In the genomic region with DNA sequence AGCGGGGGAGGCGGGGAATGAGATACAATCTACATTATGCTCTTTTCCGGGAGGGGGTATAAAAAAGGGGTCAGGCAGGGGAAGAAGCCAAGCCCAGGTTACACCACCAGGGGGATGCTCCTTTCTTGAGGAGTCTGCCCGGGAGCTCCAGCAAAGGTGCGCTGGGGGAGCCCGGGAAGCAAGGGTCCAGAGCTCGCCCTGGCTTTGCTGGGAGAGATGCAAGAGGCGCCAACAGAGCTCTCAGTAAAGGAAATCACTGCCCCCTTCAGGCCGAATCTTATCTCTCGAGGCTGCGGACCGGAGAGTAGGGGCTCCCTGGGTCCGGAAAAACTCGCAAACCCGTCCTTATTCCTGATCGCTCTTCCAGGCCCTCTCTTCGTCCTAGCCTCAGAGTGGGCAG, we compare ENCODE assay signal across 9 mouse cellular contexts. TPM values are rescaled to one million over a fixed set of nuclear protein-coding genes. Genes with fewer than 3 reads are reported as not detected.
DNase-seq lines count a peak whose midpoint lies in the region; ATAC-seq and TF ChIP-seq lines count a peak whose summit lies in the region.
"Had no signal": no experiment of that assay in that cellular context is flagged by ENCODE, and none has a peak within 500 bp of the region (broad histone marks: within the 10 kb centered on the region; RNA-seq: fewer than 3 reads in every experiment).

No protein-coding gene starts in this region.

- WGBS in lung, embryonic 14.5 days, result 2% methylated on average over 17 of the region's 17 CpGs
- 2% methylated on average over 17 of the region's 17 CpGs for WGBS in hindbrain, embryonic 13.5 days

- no peaks in the 10 kb centered on the region for H3K4me1 ChIP-seq in lung, embryonic 14.5 days (ENCODE audit: insufficient read depth)
- peaks cover 48% of the 10 kb centered on the region for H3K4me1 ChIP-seq in hindbrain, embryonic 13.5 days (replicated peaks)

- no peaks in the 10 kb centered on the region for H3K9me3 ChIP-seq in lung, embryonic 14.5 days (ENCODE audit: low read depth, low read length)
- H3K9me3 ChIP-seq in hindbrain, embryonic 13.5 days, result no peaks in the 10 kb centered on the region
- H3K9me3 ChIP-seq: lung, embryonic 15.5 days had no signal

- H3K9ac ChIP-seq in lung, embryonic 14.5 days, result no peak overlapping the region
- H3K9ac ChIP-seq in hindbrain, embryonic 13.5 days, result peak overlapping the region; percentile 87
- H3K9ac ChIP-seq: lung, embryonic 15.5 days had no signal

- peak; percentile 49 for TF ChIP-seq CTCF in lung, embryonic 14.5 days (IDR thresholded peaks at IDR 0.05; ENCODE audit: low read depth)

- H3K4me3 ChIP-seq in lung, embryonic 14.5 days (ENCODE audit: low read depth, low read length), result no peak overlapping the region
- H3K4me3 ChIP-seq in hindbrain, embryonic 13.5 days, result peak overlapping the region; percentile 69
- H3K4me3 ChIP-seq: lung, embryonic 15.5 days had no signal

- no peak overlapping the region for H3K4me2 ChIP-seq in lung, embryonic 14.5 days
- H3K4me2 ChIP-seq in hindbrain, embryonic 13.5 days, result peak overlapping the region; percentile 87
- H3K4me2 ChIP-seq: lung, embryonic 15.5 days had no signal

- DNase-seq in lung, embryonic 14.5 days, result peak; percentile 80
- no peak for DNase-seq in lung, postnatal 4 days
- peak; percentile 85 for DNase-seq in embryo, embryonic 10.5 days (ENCODE audit: low spot score)
- peak; percentile 61 to 64 for DNase-seq in left cerebral cortex, adult 8-10 months (ENCODE audit: low spot score in 2 of 2)
- DNase-seq in naive thymus-derived CD4-positive, alpha-beta T cell, adult 2 months (ENCODE audit: low read depth), result peak; percentile 40
- peak; percentile 50 for DNase-seq in yolk sac, embryonic 10.5 days (ENCODE audit: low spot score)
- DNase-seq in spleen, adult 18-20 months, result no peak

- ATAC-seq in lung, embryonic 14.5 days (ENCODE audit: insufficient read depth), result peak; percentile 63; the same call in 1 of the 2 replicates
- ATAC-seq in hindbrain, embryonic 13.5 days (ENCODE audit: low FRiP score), result peak; percentile 30

- H3K27me3 ChIP-seq in lung, embryonic 14.5 days (ENCODE audit: insufficient read depth, low read length), result peaks cover 55% of the 10 kb centered on the region
- peaks cover 61% of the 10 kb centered on the region for H3K27me3 ChIP-seq in hindbrain, embryonic 13.5 days

- no peaks in the 10 kb centered on the region for H3K36me3 ChIP-seq in lung, embryonic 14.5 days (ENCODE audit: insufficient read depth)
- H3K36me3 ChIP-seq in hindbrain, embryonic 13.5 days, result no peaks in the 10 kb centered on the region
- H3K36me3 ChIP-seq: lung, embryonic 15.5 days had no signal

- H3K27ac ChIP-seq in lung, embryonic 14.5 days (ENCODE audit: low read depth), result no peak overlapping the region
- H3K27ac ChIP-seq in hindbrain, embryonic 13.5 days, result peak overlapping the region; percentile 63
- H3K27ac ChIP-seq: lung, embryonic 15.5 days had no signal

RNA-seq across cellular contexts. Expression of a gene that starts 1.8 kb away (rescaled TPM):
- 0.07 TPM in 1 of 2 replicates, not detected in the other for polyA plus RNA-seq in lung, embryonic 14.5 days (2014; fragmentation: Nextera tagmentation; extraction: Ambion mirVana)
- 4.0 and 4.8 TPM in 2 replicates for polyA plus RNA-seq in hindbrain, embryonic 13.5 days (2015; fragmentation: Nextera tagmentation; extraction: Ambion mirVana)
- total RNA-seq in left cerebral cortex, adult 8-10 months (2022), result 100 to 1,000 TPM; 198 to 214 (median 210) TPM

Comparison
In these comparisons a context has a peak if more than half of its experiments do, and no peak if none do; other contexts are left out.
1. DNase-seq: peak in lung, embryonic 14.5 days (single experiment), embryo, embryonic 10.5 days (single experiment), left cerebral cortex, adult 8-10 months (2 of 2), naive thymus-derived CD4-positive, alpha-beta T cell, adult 2 months (single experiment) and yolk sac, embryonic 10.5 days (single experiment); none in lung, postnatal 4 days (0 of 2) and spleen, adult 18-20 months (0 of 2).